Mouse (Mus musculus): ENCODE results near the gene Axin2.

- TF ChIP-seq CTCF (IDR thresholded peaks at IDR 0.05; ENCODE audit: control insufficient read depth, insufficient read depth, low read length): no peak
- TF ChIP-seq POLR2A (IDR thresholded peaks at IDR 0.05; ENCODE audit: borderline replicate concordance, control insufficient read depth, low read depth, low read length): no peak
Measured at GRCm38 (mm10) chr11:108985836-108986235, 65.7 kb downstream of the Axin2 start.

Measured in bone marrow, adult 2 months (tissue).